Comparison of ENCODE assay signal across 9 mouse cellular contexts in genomic region chr4:140004170-140004569, GRCm38 (mm10). TPM values are rescaled to one million over a fixed set of nuclear protein-coding genes. Genes with fewer than 3 reads are reported as not detected.
DNase-seq lines count a peak whose midpoint lies in the region; ATAC-seq and TF ChIP-seq lines count a peak whose summit lies in the region.
"Had no signal": no experiment of that assay in that cellular context is flagged by ENCODE, and none has a peak within 500 bp of the region (broad histone marks: within the 10 kb centered on the region; RNA-seq: fewer than 3 reads in every experiment).

No protein-coding gene starts in this region.

- peak; percentile 14 for DNase-seq in liver, adult 2 months (ENCODE audit: extremely low read depth, low read depth, low spot score)
- no peak for DNase-seq in liver
- DNase-seq in embryo, embryonic 10.5 days (ENCODE audit: low spot score) = peak; percentile 82
- DNase-seq in hindbrain, embryonic 14.5 days (ENCODE audit: low spot score) = no peak
- DNase-seq in left cerebral cortex, adult 8-10 months (ENCODE audit: low spot score in 2 of 2) = peak; percentile 17 to 82
- DNase-seq in urinary bladder, postnatal 36 days (ENCODE audit: low spot score in 2 of 2) = peak; percentile 32 to 64
- no peak for DNase-seq in adrenal gland, adult 18-20 months (ENCODE audit: low spot score in 2 of 2)
- DNase-seq: liver, embryonic 13.5 days had no signal

- H3K9me3 ChIP-seq in hindbrain, embryonic 14.5 days (ENCODE audit: control insufficient read depth, low read length) = no peaks in the 10 kb centered on the region
- no peaks in the 10 kb centered on the region for H3K9me3 ChIP-seq in midbrain, embryonic 12.5 days
- H3K9me3 ChIP-seq: liver, embryonic 13.5 days had no signal

- peak; percentile 34; the same call in 1 of the 2 replicates for ATAC-seq in hindbrain, embryonic 14.5 days (ENCODE audit: low FRiP score)
- ATAC-seq in midbrain, embryonic 12.5 days (ENCODE audit: low FRiP score, low read depth) = no peak

- no peak for TF ChIP-seq CTCF in liver, adult 2 months (IDR thresholded peaks at IDR 0.05; ENCODE audit: low read depth, low read length)

- no peaks in the 10 kb centered on the region for H3K79me2 ChIP-seq in liver, adult 2 months (ENCODE audit: control insufficient read depth, insufficient read depth, low read length)

- H3K4me2 ChIP-seq in hindbrain, embryonic 14.5 days (replicated peaks) = peak overlapping the region; percentile 30
- peak overlapping the region; percentile 42 for H3K4me2 ChIP-seq in midbrain, embryonic 12.5 days (replicated peaks)
- H3K4me2 ChIP-seq: liver, embryonic 13.5 days had no signal

- no peak overlapping the region for H3K9ac ChIP-seq in liver, adult 2 months (ENCODE audit: low read depth, low read length)
- H3K9ac ChIP-seq in hindbrain, embryonic 14.5 days = no peak overlapping the region
- no peak overlapping the region for H3K9ac ChIP-seq in midbrain, embryonic 12.5 days (replicated peaks)
- H3K9ac ChIP-seq: liver, embryonic 13.5 days had no signal

- H3K27ac ChIP-seq in liver, adult 2 months (replicated peaks; ENCODE audit: insufficient read depth, low read depth, low read length) = no peak overlapping the region
- no peak overlapping the region for H3K27ac ChIP-seq in hindbrain, embryonic 14.5 days
- H3K27ac ChIP-seq in midbrain, embryonic 12.5 days (replicated peaks) = no peak overlapping the region
- H3K27ac ChIP-seq: liver, embryonic 13.5 days had no signal

- no peaks in the 10 kb centered on the region for H3K36me3 ChIP-seq in liver, adult 2 months (ENCODE audit: control insufficient read depth, insufficient read depth, low read length)
- H3K36me3 ChIP-seq in hindbrain, embryonic 14.5 days (replicated peaks; ENCODE audit: control insufficient read depth, insufficient read depth) = no peaks in the 10 kb centered on the region
- H3K36me3 ChIP-seq in midbrain, embryonic 12.5 days = no peaks in the 10 kb centered on the region
- H3K36me3 ChIP-seq: liver, embryonic 13.5 days had no signal

- WGBS in liver, adult 2 months = 14% methylated on average over 12 of the region's 12 CpGs
- 19% methylated on average over 12 of the region's 12 CpGs for WGBS in hindbrain, embryonic 14.5 days
- WGBS in midbrain, embryonic 12.5 days = 14% methylated on average over 12 of the region's 12 CpGs

- peaks cover 5% of the 10 kb centered on the region; the same call in 1 of the 2 replicates for H3K27me3 ChIP-seq in liver, adult 2 months (ENCODE audit: control insufficient read depth, insufficient read depth, low read length)
- peaks cover 15% of the 10 kb centered on the region for H3K27me3 ChIP-seq in hindbrain, embryonic 14.5 days (ENCODE audit: control insufficient read depth, insufficient read depth, low read length)
- H3K27me3 ChIP-seq in midbrain, embryonic 12.5 days = peaks cover 61% of the 10 kb centered on the region

- no peak overlapping the region for H3K4me3 ChIP-seq in liver, adult 2 months (ENCODE audit: insufficient read depth, low read depth, low read length)
- H3K4me3 ChIP-seq in hindbrain, embryonic 14.5 days (replicated peaks; ENCODE audit: low read length) = no peak overlapping the region
- H3K4me3 ChIP-seq in midbrain, embryonic 12.5 days = peak overlapping the region; percentile 21
- H3K4me3 ChIP-seq: liver, embryonic 13.5 days had no signal

- peaks cover 2% of the 10 kb centered on the region; the same call in 1 of the 2 replicates for H3K4me1 ChIP-seq in liver, adult 2 months (ENCODE audit: control insufficient read depth, insufficient read depth, low read length)
- H3K4me1 ChIP-seq in hindbrain, embryonic 14.5 days (replicated peaks; ENCODE audit: control insufficient read depth, insufficient read depth, low read length) = peaks cover 13% of the 10 kb centered on the region
- H3K4me1 ChIP-seq in midbrain, embryonic 12.5 days = peaks cover 14% of the 10 kb centered on the region
- H3K4me1 ChIP-seq: liver, embryonic 13.5 days had no signal

- no peak for TF ChIP-seq POLR2A in liver, adult 2 months (IDR thresholded peaks at IDR 0.05; ENCODE audit: extremely low read depth, insufficient read depth, low read length)

RNA-seq across cellular contexts. Expression of gene Klhdc7a, which starts 36.3 kb away (rescaled TPM):
- 5.2 and 6.8 TPM in 2 replicates for total RNA-seq in liver, adult 2 months (2014; rRNA removed)
- polyA plus RNA-seq in liver, adult 2 months (2012; rRNA removed) = 4.4 and 7.8 TPM in 2 replicates
- polyA plus RNA-seq in hindbrain, embryonic 14.5 days (2014; fragmentation: Nextera tagmentation; extraction: Ambion mirVana) = 0.44 and 0.56 TPM in 2 replicates
- total RNA-seq in left cerebral cortex, adult 8-10 months (2022) = 1 to 10 TPM; 6.7 to 8.8 (median 7.6) TPM
- polyA plus RNA-seq in midbrain, embryonic 12.5 days (2016; fragmentation: Nextera tagmentation; extraction: Ambion mirVana) = 0.28 and 0.41 TPM in 2 replicates
- 10 to 100 TPM in 1 of 2 experiments, 1 to 10 TPM in 1; 7.7 to 27.3 TPM for total RNA-seq in adrenal gland, adult 18-20 months (2021)

Comparison
In these comparisons a context has a peak if more than half of its experiments do, and no peak if none do; other contexts are left out.
1. DNase-seq: peak in liver, adult 2 months (single experiment), embryo, embryonic 10.5 days (single experiment), left cerebral cortex, adult 8-10 months (2 of 2) and urinary bladder, postnatal 36 days (2 of 2); none in liver (single experiment), hindbrain, embryonic 14.5 days (single experiment) and adrenal gland, adult 18-20 months (0 of 2).